Mouse (Mus musculus) cerebellum, adult (tissue): ENCODE data around the gene Apba1.

ENCODE experiments used
- ATAC-seq: cut with Nextera tagmentation; 2 replicates; pipeline ENCODE4 v1.9.2; 2017; ENCODE audit warnings: mild to moderate bottlenecking, moderate library complexity, mixed read lengths; ENCODE audit not compliant: insufficient number of reproducible peaks, low FRiP score, low TSS enrichment

The Apba1 gene

DNA sequence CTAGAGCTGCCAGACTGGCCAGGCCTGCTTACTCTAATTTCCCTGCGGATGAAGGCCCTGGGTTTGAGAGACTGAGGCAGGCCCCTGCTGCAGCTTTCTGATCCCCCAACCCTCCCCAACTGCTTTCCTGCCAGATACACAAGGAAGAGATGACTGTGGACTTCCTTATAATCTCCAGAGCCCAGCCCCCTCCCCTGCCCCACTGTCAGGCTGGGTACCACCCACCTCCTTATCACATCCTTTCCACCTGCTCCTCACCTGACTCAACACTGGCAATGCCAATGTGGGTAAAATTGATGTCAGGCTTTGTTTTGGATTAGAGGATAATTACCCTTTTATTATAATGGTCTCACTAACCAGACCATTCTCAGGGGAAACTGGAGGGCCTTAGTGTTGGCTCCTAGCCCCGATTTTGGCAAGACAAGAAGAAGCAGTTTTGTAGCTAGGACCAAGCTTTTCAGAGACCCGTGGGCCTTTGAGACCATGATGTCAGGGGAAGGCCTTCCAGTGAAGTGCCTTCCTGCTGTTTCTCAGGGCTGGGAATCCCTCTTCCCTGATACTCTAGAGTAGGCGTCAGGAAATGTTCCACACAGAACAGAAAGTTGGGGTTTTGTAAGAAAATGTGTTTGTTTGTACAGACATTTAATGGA is 44.7 kb downstream of the Apba1 start:
- no peak for ATAC-seq

DNA sequence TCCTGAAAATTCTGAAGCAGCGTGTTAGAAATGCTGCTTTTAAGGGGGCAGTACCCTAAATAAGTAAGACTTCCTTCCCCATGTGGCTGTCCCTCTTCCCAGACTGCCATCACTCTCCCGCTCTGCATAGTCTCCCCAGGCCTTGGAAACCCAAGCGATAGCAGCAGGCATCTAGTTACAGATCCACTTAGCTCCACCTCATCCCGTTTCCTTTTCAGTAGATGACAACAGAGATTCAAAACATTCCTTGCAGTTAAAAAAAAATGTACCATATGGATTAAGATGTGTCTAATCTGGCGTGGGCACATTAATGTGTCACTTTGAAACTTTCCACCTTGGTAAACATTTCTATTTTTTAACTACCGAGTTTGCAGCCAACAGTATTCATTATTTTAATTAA is 48.1 kb downstream of the Apba1 start:
- no peak for ATAC-seq

DNA sequence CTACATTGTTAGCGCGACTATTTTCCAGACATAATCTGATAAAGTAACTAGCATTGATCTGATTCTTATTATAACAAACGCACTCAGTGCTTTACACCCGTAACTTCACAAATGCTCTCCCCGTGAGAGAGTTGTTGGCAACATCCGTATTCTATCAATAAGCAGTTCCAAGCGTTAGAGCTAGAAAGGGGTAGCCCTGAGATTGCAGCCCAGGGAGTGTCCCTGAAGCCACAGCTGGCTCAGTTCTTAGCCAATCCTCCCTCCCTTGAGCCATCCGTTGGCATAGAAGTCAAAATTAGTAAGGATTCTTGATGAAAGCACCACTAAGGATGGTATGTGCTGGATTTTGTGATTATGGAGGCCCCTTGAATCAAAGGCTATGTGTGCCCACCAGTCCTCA is 48.7 kb downstream of the Apba1 start:
- ATAC-seq = no peak

DNA sequence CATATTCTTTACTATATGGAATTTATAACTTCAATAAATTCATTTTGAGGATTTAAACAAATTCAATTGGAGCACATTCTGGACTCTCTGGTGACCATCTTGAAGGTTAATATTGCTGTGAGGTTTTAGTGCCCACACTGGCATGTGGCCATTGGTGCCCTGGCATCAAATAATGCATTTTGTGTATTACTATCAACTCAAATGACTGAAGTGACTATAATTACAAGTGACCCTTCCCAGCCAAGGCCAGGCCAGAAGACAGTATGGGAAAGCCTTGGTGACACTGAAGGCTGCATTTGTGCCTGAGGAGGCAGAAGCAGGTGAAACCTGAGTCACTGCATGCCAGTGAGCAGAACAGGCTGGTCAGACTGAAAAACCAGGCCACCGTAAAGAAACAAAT is 50.5 kb downstream of the Apba1 start:
- ATAC-seq = no peak

DNA sequence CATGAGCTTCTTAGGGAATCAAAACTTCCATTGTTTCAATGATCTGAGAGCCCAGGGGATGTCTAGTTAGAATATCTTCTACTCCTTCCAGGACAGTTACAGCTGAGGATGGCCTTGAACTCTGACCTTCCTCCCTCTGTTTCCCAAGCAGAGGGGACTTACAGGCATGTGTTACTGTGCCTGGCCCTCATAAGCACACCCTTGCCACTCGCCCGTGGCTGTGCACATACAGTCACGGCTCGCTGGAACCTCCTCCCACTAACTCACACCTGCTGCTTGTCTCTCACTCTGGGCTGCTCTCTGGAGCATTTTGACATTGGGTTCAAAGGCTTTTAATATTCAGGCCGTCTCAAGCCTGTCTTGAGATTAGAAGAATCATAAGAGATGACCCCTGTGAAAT is 51.8 kb downstream of the Apba1 start:
- no peak for ATAC-seq

DNA sequence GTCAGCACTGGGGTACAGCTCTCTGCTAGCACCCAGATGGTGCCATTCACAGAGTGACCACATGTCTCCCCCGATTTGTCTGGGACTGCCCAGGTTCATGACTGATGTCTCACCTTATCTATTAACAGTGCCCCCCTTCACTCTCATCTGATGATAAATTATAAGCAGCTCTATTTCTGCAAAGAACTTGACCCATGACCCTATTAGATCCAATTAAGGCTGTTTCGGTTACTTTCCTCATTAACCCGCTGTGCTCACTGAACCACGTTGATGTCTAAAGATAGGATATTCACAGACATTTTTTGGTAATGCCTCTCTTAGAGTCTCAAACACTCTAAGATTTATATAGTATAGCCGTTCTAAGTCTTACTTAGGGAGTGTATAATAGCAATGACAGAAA is 52.3 kb downstream of the Apba1 start:
- ATAC-seq = no peak

DNA sequence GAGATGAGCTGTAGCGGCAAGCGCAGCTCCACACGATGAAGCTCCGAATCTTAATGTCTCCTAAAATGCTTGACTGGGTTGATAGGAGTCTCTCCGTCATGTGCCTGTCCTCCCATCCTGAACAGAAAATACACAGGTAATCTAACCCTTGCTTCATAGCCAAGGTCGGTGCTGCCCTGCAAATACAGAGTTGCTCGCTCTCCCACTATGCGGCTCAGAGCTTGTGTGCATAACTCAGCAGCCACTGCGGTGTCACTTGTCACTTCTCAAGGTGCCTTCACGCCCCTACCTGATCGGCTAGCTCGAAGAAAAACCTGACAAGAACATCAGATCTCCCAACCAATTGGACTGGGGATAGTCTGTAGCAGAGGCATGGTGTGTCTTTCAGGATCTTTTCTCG is 58.1 kb downstream of the Apba1 start:
- ATAC-seq = no peak

DNA sequence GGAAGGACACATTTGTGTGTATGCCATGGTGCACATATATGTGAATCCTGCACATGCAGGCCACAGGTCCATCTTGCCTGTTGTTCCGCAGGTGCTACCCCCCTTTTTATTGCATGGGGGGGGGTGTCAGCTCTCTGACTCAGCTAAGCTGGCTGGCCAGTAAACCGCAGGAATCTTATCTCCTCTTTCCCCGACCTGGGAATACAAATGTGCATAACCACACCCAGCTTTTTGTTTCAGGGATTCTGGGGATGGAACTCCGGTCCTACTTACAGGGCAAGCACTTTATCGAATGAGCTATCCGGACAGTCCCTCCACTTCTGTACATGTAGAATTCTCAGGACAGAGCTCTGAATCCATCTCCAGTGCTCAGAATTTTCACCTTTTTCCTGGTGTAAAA is 58.5 kb downstream of the Apba1 start:
- ATAC-seq = no peak

DNA sequence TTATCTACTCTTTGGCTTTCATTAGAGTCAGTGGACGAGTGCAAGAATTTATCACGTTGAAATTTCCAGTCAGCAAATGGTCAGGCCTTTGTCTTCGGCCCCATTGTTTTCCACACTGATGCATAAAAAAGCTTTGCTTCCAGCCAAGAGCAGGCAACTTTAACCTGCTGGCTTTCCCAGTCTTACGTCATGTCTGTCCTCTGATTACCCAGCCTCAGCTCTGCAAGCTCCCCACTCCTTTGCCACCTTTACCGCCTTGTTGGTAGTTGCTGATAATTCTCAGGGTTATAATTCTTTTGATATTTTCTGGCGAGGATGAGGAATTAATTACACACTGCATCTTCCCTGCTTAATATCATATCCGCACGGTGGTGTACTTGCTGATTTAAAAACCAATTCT is 61.2 kb downstream of the Apba1 start:
- no peak for ATAC-seq

DNA sequence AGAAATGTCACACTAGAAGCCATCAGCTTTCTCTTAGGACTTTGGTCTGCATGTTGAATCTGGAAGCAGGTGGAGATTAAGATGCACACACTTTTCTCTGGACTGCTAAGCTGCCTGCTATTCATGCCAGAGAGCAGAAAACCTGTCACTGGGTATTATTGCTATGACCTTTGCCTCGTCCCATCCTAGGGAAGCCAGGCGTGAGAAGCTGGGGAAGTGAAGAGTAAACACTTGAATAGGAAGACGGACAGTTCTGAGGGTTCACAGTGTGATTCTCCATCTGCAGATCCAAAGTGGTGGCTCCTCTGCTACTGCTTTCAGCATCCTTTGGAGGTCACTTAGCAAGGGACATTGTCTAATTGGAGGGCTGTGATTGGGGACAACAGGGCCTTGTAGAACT is 63.8 kb downstream of the Apba1 start:
- no peak for ATAC-seq

DNA sequence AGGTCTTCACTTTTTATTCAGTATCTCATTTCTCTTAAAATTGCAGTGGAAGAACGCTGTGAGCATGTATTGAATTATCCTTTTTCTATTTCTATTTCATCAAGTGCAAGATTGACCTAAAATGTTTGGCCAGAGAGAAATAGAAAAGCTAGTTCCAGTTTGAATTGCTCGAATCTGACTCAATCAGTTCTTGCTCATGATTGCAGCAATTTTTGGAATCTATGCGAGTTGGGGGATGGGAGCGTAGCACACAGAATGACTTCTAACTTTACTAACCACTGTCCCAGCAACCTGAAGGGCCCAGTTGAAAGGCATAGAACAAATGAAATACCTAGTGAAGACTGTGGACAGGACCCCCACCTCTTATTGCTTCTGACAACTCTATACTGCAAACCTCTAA is 64.8 kb downstream of the Apba1 start:
- ATAC-seq = no peak

DNA sequence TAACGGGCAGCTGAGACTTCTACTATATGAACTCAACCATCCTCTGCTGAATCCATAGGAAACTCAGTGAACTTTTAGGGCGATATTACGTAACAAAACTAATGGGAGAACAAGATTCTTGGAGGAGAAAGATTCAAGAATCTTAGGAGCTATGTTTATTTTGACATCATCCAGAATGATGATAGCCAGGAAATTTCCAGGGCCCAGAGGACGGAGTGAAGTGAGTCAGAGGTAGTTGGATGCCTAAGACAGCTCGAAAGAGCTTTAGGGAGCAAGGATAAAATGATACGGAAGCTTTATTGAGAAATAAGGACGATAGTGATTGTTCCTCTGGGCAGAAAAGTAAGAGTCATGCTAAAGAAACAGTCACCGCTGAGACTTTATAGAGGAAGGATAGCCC is 67.6 kb downstream of the Apba1 start:
- no peak for ATAC-seq

DNA sequence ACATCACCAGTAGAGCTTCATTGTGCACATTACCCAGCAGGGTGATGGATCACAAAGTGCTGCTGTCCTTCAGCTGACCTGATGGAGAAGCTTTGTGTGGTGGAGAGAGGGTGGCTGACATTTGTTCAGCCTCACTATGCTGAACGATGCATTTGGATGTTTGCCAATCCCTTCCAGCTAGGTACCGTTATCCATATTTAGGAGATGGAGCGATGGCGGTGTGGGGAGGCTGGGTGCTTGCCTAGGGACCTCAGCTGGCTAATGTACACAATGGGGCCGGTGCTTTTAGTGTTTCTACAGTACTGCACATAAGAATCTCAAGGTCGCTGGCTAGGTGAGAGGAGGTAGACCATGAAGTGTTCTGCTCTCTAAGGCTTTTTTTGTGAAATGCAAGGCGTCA is 72.1 kb downstream of the Apba1 start:
- no peak for ATAC-seq

DNA sequence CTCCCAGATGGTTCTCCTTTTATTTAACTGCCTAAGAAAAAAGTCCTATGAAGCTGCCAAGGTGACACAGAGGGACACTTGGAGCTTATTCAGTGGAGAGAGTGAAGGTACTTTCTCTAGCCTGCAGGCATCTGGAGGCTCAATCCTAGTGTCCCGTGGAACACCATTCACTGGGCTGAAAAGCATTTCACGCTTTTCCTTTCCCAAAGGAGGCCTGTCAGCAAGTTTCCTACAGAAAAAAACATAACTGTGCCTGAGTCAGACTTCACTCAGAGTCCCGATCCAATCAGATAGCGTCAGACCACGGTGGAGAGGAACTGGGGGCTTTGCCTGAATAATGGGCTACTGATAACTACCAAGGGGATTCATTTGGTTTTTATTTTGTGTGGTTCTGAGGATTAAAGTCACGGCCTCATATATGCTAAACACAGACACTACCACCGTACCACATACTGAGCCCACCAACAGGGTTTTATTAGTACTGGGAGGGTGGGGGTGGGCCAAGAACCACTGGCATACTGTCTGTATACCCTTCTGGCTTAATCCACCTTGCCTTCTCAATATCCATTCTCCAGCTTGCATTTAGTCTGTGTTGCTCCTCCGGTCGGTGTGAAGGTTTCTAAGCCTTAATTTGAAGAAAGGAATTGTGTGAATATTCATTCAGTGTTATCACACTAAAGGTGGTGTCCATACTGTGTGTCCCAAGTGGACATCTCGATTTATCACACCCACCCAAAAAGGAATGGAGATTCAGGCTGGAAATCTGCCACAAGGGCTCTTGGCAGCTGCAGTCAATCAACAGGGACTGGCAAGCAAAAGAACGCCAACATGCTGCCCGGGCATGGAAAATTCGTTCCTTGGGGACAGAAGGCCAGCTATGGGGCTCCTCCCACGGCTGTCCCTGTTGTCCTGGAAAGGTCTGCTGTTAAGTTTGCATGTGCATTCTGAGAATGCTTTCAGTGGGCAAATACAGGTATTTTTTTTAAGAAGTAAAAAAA is 75.3 kb downstream of the Apba1 start:
- peak; percentile 72 for ATAC-seq

DNA sequence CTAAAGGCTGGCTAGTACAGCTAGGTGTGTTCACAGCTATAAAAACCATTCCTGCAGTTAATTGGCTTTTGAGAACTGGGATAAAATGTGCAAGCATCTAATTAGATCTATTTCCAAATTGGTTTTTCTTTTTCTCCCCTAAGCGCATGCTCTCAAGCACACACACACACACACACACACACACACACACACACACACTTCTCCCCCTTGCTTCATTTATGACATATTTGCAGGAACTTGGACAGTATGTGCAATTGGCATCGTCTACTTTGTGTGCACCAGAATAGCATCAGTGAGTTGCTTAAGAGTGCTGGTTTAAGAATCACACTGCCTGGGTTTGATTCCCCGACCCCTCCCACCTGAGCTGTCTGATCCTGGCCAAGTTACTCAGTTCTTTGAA is 76.0 kb downstream of the Apba1 start:
- ATAC-seq = no peak

DNA sequence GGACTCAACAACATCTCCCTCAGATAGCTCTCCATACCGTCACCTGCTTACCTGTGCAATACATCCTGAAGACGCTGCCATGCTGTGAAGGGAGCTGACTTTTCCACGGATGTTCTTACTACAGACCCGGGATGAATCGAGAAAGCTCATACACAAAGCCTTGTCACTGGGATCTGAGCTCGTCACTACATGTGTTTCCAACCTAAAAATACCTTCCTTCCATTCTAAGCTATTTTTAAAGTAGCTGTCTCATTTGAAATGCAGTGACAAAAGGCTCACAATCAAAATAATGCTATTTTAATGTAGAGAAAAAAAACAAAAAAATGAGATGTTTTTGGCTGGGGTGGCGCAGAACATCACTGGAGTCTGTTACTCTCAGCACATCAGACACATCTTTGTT is 97.1 kb downstream of the Apba1 start:
- ATAC-seq = no peak

DNA sequence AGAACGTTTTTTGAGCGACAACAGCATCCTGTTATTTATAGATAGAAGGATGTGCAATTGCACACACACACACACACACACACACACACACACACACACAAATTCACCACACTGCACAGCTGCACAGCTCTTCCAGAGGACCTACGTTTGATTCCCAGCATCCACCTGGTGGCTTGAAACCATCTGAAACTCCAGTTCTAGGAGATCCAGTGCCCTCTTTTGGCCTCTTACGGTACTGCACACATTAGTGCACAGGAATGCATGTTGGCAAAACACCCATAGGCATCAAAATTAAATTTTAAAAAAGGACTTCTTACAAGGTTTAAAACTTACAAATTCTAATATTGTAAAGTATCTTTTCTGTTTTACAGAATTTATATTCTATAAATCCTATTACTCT is 99.4 kb downstream of the Apba1 start:
- no peak for ATAC-seq

DNA sequence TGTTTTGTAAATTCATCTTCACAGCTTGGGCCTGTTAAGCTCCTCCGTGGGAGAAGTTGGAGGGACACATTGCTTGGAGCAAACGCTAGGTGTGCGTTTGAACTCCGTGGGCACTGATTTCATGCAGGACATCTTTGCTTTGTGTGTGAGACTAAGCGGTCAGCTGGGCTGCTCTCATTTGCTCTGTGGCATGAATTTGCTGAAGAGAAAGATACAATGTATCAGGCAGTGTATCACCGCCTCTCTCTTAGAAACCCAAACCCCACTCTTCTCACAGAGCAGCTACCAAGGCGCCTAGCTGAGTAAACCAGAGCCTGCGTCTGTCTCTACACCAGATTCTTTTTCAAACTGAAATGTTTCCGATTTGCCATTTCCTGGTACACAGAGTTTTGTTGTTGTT is 100.1 kb downstream of the Apba1 start:
- ATAC-seq = no peak

DNA sequence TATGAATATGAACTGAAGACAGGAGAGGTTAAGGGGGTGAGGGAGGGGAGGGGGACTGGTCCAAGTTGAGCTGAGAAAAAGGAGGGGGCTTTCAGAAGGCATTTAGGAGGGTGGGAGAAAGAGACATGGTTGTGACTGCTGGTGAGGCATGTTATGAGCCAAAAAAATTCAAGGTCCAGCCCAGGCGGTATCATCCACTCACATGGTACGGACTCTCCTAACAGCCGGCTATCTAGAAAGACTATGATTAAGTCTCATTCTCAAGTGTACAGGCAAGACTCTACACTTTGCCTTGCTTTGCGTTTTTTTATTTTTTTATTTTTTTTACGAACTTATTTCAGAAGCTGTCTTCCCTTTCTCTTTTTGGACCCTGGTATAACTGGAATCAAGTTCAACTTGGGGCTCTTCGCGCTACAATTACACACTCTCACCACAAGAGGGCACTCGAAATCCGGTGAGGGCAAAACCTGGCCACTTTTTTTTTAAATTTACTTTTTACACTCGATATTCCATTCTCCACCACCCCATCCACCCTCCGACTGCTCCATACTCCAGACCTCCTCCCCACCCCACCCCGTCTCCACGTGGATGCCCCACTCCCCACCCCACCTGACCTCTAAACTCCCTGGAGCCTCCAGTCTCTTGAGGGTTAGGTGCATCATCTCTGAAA is 101.6 kb downstream of the Apba1 start:
- no peak for ATAC-seq

DNA sequence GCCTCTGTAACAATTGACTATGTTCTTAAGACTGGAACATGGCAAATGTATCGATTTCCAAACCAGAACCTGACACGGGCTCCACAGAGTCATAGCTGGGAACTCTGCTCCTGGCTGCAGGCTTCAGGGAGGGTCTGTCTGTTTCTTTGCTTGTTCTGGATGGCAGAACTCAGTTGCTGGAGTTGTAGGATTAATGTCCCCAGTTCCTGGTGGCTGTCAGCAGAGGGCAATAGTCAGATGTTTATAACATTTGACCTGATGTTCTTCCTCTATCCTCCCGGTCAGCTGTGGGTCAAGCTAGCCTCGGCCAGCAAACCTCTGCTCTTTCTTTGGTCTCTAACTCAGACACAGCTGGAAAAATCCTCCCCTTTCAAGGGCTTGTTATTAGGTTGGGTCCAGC is 104.0 kb downstream of the Apba1 start:
- no peak for ATAC-seq

DNA sequence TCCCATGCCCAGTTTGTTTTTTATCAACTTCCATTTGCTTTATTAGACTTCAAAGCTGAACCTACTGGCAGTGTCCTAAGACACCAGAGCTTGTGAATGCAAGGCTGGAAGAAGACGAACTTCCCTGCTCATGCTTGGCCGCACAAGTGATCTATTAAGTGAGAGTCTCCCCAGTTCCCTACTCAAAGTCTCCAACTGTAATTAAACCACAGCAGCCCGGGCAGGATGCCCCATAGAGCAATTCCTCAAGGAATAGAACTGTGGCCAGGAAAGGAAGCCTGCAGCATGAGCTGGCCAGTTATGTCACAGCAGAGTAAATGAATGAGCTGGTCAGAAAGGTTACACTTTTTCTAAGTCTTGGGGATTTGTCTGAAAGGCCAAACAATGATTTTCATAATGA is 105.3 kb downstream of the Apba1 start:
- ATAC-seq = no peak
